Mouse (Mus musculus) erythroblast, adult 5-6 weeks (primary cell): Measurements from ENCODE around the gene Tnfrsf12a. TPM values are rescaled to one million over a fixed set of nuclear protein-coding genes. Genes with fewer than 3 reads are reported as not detected.
A peak's percentile ranks its signal among the peaks of the same experiment; 100 is the strongest.

Source experiments
- ATAC-seq: replicated peaks from 2 replicates; pipeline ENCODE4 v1.8.0; 2016; ENCODE audit warnings: moderate number of reproducible peaks, mild to moderate bottlenecking, moderate TSS enrichment, inconsistent platforms; ENCODE audit not compliant: poor library complexity, low FRiP score, severe bottlenecking
- total RNA-seq, 2 experiments: library from RNA; stranded (forward) in 1 of 2; stranded (reverse) in 1 of 2; fragments of 150-400 nt in 1 of 2; fragments of 200-764, 138-1000 nt in 1 of 2; gene quantifications; 2 replicates each; pipeline versions ENCODE4 v1.2.3 to v1.2.4; 2015 to 2017; ENCODE audit warnings: low replicate concordance in 2 of 2

Tnfrsf12a gene
- total RNA-seq, 2 experiments from 2014 or later: 2.0 TPM; not detected in 1

GRCm38 (mm10) chr17:23658450-23658849 lies 18.8 kb downstream of the Tnfrsf12a start:
- ATAC-seq: no peak

DNA sequence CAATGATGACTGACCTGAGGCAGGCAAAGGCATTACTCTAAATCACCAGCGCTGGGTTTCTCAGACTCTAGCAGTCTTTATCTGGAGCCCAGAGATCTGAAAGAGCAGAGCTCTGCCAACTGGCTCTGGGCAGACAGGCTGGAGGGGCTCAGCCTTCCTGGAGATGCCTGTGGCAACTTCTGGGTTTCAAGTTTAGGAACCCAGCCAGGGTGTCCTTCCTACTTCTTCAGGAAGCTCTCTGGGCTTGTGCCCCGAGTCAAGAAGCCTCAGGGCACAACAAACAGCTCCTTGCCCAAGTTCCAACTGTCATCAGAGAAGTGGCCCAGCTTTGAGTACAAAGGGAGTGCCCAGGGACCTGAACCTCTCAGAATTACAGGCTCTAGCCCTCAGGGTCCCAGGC lies 22.9 kb downstream of the Tnfrsf12a start:
- no peak for ATAC-seq

DNA sequence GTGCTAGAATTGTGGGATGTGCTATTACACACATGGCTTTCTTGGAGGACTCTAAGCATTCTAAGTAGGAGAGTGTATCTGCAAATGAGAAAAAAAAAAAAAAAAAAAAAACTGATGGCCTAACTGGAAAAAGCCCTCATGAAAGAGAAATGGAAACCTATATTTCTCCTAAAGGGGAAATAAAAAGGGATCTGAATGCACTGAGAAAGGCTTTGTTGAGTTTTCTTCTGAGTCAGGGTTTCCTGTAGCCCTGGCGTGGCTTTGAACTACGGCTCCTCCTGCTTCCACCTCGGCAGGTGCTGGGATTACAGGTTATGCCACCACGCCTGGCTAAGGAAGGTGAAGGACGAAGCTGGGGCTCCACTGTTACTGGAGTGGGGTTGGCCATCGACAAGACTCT lies 23.3 kb downstream of the Tnfrsf12a start:
- ATAC-seq: no peak

DNA sequence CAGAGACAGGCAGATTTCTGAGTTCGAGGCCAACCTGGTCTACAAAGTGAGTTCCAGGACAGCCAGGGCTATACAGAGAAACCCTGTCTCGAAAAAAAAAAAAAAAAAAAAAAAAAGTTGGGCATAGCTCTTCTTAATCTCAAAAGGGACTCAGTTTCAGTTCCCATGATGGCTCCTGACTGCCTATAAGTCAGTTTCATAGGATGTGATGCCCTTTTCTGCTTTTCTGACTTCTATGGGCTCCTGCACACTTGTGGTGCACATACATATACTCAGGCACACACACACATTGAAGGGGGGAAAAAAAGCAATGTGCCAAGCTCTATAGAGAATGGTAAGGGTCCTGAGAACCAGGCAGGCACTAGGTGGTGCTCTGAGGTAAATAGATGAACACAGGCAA lies 23.9 kb downstream of the Tnfrsf12a start:
- ATAC-seq: no peak

DNA sequence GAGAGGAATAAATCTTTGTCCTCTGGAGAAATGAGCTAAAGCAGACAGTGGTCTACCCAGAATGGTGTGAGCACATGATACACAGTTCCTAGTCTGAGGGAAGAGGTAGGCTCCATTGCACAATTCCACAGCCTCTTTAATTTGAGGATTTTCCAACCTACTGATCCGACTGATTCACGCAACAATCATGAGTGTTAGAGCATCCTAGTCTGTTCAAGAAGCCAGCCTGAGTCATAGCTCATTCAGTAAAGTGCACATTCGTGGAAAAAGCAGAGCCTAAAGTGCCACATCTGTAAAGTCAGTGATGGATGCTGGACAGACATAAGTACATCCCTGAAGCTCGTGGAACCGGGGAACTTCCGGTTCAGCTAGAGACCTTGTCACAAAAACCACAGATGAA lies 25.9 kb downstream of the Tnfrsf12a start:
- ATAC-seq: no peak

- no peak for ATAC-seq
Observed at GRCm38 (mm10) chr17:23645894-23646293, 31.4 kb downstream of the Tnfrsf12a start.

DNA sequence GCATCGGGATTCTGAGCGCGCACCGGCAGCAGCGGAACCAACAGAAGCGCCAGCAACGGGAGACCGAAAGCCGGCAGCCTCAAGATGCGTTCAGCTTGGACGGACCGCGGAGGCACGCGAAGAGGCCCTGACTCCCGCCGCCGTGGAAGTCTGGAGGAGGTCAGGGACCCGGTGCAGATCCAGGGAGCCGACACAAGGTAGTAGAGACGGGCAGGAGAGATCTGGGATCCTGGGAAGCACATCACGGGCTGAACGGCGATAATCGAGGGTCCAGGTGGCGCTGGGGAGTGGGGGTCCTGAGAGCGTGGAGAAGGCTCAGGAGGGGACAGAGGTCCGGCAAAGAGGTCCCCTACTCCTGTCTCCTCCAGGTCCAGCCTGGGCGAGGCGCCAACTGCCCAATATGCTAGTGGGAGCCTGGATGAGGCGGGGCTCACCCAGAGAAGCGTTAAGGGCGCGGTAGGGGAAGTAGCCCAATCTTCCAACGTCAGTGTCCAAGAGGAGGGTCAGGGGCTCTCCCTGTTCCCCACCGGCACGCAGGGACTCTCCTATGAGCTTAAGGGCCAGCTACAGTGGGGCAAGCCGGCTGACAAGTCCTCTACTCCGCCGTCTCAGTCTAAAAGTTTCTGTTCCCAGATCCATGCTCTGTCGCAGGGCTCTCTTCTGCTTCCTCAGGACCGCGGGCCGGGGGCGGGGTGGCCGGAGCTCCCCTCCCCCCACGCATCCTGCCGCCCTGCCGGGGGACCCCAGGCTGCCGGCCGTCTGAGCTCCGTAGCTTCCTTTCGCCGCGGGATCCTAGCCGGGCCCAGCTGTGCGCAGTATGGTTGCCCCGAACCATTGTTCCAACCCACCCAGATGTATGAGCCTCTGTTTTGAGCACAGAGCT lies 32.4 kb downstream of the Tnfrsf12a start, which contains the start of gene Mmp25:
Gene Mmp25 (minus strand): TSS at position 665 of the 883 bp plus-strand sequence.
- no peak for ATAC-seq

- ATAC-seq: no peak
Observed at GRCm38 (mm10) chr17:23631241-23631640, 46.0 kb downstream of the Tnfrsf12a start.

DNA sequence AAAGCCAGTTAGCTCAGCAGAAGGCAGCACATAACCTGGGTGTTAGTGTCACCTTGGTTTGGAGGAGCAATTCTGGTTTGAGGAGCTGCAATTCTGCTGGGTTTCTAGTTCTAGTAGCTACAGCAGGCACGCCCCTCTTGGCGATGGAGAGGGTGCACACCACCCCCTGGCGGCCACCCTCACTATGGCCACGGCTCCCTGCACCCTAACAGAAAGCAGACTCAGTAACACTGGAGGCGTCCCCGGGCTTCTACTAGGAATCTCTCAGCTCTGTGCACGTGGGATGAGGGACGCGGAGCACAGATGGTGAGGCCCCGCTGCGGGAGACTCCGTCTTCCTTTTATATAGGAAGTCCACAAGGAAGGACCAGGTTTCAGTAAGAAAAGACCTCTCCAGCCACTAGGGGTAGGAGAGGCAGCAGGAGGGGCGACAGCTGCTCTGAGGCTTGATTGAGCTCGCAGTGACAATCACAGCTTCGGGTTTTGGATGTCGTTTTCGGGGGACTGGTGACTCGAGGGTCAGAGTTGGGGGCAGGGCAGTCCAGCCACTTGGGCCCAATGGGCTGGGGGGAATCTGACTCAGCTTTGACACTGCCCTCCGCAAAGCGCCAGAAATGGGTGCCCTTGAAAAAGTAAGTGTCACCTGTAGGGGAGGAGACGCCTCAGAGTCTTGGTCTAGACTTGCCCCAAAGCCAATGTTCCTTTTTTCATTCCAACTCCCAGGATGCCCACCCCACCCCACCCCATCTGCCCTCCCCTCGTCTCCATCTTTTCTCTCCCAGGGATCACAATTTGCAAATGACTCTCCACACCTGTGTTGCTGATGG lies 46.9 kb downstream of the Tnfrsf12a start:
- peak; percentile 87 for ATAC-seq

GRCm38 (mm10) chr17:23627813-23628212 lies 49.5 kb downstream of the Tnfrsf12a start:
- no peak for ATAC-seq

Other genes with a start within 250 kb of the Tnfrsf12a start
- gene Vmn2r117, start 197.8 kb downstream of the Tnfrsf12a start, total RNA-seq (2015; ENCODE audit: low replicate concordance): not detected in 2 replicates
- not detected in 2 replicates for gene Vmn2r117, start 197.8 kb downstream of the Tnfrsf12a start, total RNA-seq (2017; ENCODE audit: low replicate concordance)
- 1.7 and 2.5 TPM in 2 replicates for gene Zfp213, start 113.2 kb downstream of the Tnfrsf12a start, total RNA-seq (2015; ENCODE audit: low replicate concordance)
- 0.34 and 2.5 TPM in 2 replicates for gene Zfp213, start 113.2 kb downstream of the Tnfrsf12a start, total RNA-seq (2017; ENCODE audit: low replicate concordance)
- not detected in 2 replicates for gene Zfp13, start 78.0 kb downstream of the Tnfrsf12a start, total RNA-seq (2015; ENCODE audit: low replicate concordance)
- gene Zfp13, start 78.0 kb downstream of the Tnfrsf12a start, total RNA-seq (2017; ENCODE audit: low replicate concordance): not detected in 2 replicates
- not detected in 2 replicates for gene Zscan10, start 76.6 kb downstream of the Tnfrsf12a start, total RNA-seq (2015; ENCODE audit: low replicate concordance)
- not detected in 2 replicates for gene Zscan10, start 76.6 kb downstream of the Tnfrsf12a start, total RNA-seq (2017; ENCODE audit: low replicate concordance)
- gene Mmp25, start 32.2 kb downstream of the Tnfrsf12a start, total RNA-seq (2015; ENCODE audit: low replicate concordance): 11.1 and 11.9 TPM in 2 replicates
- 3.1 and 4.0 TPM in 2 replicates for gene Mmp25, start 32.2 kb downstream of the Tnfrsf12a start, total RNA-seq (2017; ENCODE audit: low replicate concordance)
- not detected in 2 replicates for gene Bicdl2, start 17.0 kb downstream of the Tnfrsf12a start, total RNA-seq (2015; ENCODE audit: low replicate concordance)
- not detected in 2 replicates for gene Bicdl2, start 17.0 kb downstream of the Tnfrsf12a start, total RNA-seq (2017; ENCODE audit: low replicate concordance)
- gene Hcfc1r1, start 3.9 kb downstream of the Tnfrsf12a start, total RNA-seq (2015; ENCODE audit: low replicate concordance): 8.6 and 28.0 TPM in 2 replicates
- 4.3 and 12.1 TPM in 2 replicates for gene Hcfc1r1, start 3.9 kb downstream of the Tnfrsf12a start, total RNA-seq (2017; ENCODE audit: low replicate concordance)
- gene Thoc6, start 3.6 kb downstream of the Tnfrsf12a start, total RNA-seq (2015; ENCODE audit: low replicate concordance): 7.3 and 21.5 TPM in 2 replicates
- 5.4 and 5.7 TPM in 2 replicates for gene Thoc6, start 3.6 kb downstream of the Tnfrsf12a start, total RNA-seq (2017; ENCODE audit: low replicate concordance)
- gene Cldn6, start 1.8 kb upstream of the Tnfrsf12a start, total RNA-seq (2015; ENCODE audit: low replicate concordance): not detected in 2 replicates
- gene Cldn6, start 1.8 kb upstream of the Tnfrsf12a start, total RNA-seq (2017; ENCODE audit: low replicate concordance): not detected in 2 replicates
- not detected in 2 replicates for gene Cldn9, start 6.6 kb upstream of the Tnfrsf12a start, total RNA-seq (2015; ENCODE audit: low replicate concordance)
- not detected in 2 replicates for gene Cldn9, start 6.6 kb upstream of the Tnfrsf12a start, total RNA-seq (2017; ENCODE audit: low replicate concordance)
- gene 1520401A03Rik, start 45.3 kb upstream of the Tnfrsf12a start, total RNA-seq (2015; ENCODE audit: low replicate concordance): not detected in 2 replicates
- not detected in 2 replicates for gene 1520401A03Rik, start 45.3 kb upstream of the Tnfrsf12a start, total RNA-seq (2017; ENCODE audit: low replicate concordance)
- gene Pkmyt1, start 48.9 kb upstream of the Tnfrsf12a start, total RNA-seq (2015; ENCODE audit: low replicate concordance): 10.0 and 14.2 TPM in 2 replicates
- 7.3 and 9.2 TPM in 2 replicates for gene Pkmyt1, start 48.9 kb upstream of the Tnfrsf12a start, total RNA-seq (2017; ENCODE audit: low replicate concordance)
- 1.2 TPM in 1 of 2 replicates, not detected in the other for gene Paqr4, start 63.4 kb upstream of the Tnfrsf12a start, total RNA-seq (2015; ENCODE audit: low replicate concordance)
- gene Paqr4, start 63.4 kb upstream of the Tnfrsf12a start, total RNA-seq (2017; ENCODE audit: low replicate concordance): 1.4 and 4.3 TPM in 2 replicates
- not detected in 2 replicates for gene Kremen2, start 68.4 kb upstream of the Tnfrsf12a start, total RNA-seq (2015; ENCODE audit: low replicate concordance)
- gene Kremen2, start 68.4 kb upstream of the Tnfrsf12a start, total RNA-seq (2017; ENCODE audit: low replicate concordance): not detected in 2 replicates
- gene Flywch1, start 94.1 kb upstream of the Tnfrsf12a start, total RNA-seq (2015; ENCODE audit: low replicate concordance): 2.1 and 2.3 TPM in 2 replicates
- 3.8 and 4.7 TPM in 2 replicates for gene Flywch1, start 94.1 kb upstream of the Tnfrsf12a start, total RNA-seq (2017; ENCODE audit: low replicate concordance)
- not detected in 2 replicates for gene Flywch2, start 108.6 kb upstream of the Tnfrsf12a start, total RNA-seq (2015; ENCODE audit: low replicate concordance)
- gene Flywch2, start 108.6 kb upstream of the Tnfrsf12a start, total RNA-seq (2017; ENCODE audit: low replicate concordance): not detected in 2 replicates
- 188 and 291 TPM in 2 replicates for gene Srrm2, start 113.1 kb upstream of the Tnfrsf12a start, total RNA-seq (2015; ENCODE audit: low replicate concordance)
- 169 and 183 TPM in 2 replicates for gene Srrm2, start 113.1 kb upstream of the Tnfrsf12a start, total RNA-seq (2017; ENCODE audit: low replicate concordance)
- 94.3 and 118 TPM in 2 replicates for gene Elob, start 151.7 kb upstream of the Tnfrsf12a start, total RNA-seq (2015; ENCODE audit: low replicate concordance)
- 33.2 and 50.0 TPM in 2 replicates for gene Elob, start 151.7 kb upstream of the Tnfrsf12a start, total RNA-seq (2017; ENCODE audit: low replicate concordance)
- not detected in 2 replicates for gene Prss33, start 158.6 kb upstream of the Tnfrsf12a start, total RNA-seq (2015; ENCODE audit: low replicate concordance)
- gene Prss33, start 158.6 kb upstream of the Tnfrsf12a start, total RNA-seq (2017; ENCODE audit: low replicate concordance): not detected in 2 replicates
- gene Prss32, start 166.4 kb upstream of the Tnfrsf12a start, total RNA-seq (2015; ENCODE audit: low replicate concordance): not detected in 2 replicates
- not detected in 2 replicates for gene Prss32, start 166.4 kb upstream of the Tnfrsf12a start, total RNA-seq (2017; ENCODE audit: low replicate concordance)
- not detected in 2 replicates for gene Prss41, start 166.7 kb upstream of the Tnfrsf12a start, total RNA-seq (2015; ENCODE audit: low replicate concordance)
- not detected in 2 replicates for gene Prss41, start 166.7 kb upstream of the Tnfrsf12a start, total RNA-seq (2017; ENCODE audit: low replicate concordance)
- gene Prss21, start 190.6 kb upstream of the Tnfrsf12a start, total RNA-seq (2015; ENCODE audit: low replicate concordance): not detected in 2 replicates
- not detected in 2 replicates for gene Prss21, start 190.6 kb upstream of the Tnfrsf12a start, total RNA-seq (2017; ENCODE audit: low replicate concordance)
- gene Dcpp1, start 203.4 kb upstream of the Tnfrsf12a start, total RNA-seq (2015; ENCODE audit: low replicate concordance): not detected in 2 replicates
- not detected in 2 replicates for gene Dcpp1, start 203.4 kb upstream of the Tnfrsf12a start, total RNA-seq (2017; ENCODE audit: low replicate concordance)
- not detected in 2 replicates for gene Dcpp2, start 203.4 kb upstream of the Tnfrsf12a start, total RNA-seq (2015; ENCODE audit: low replicate concordance)
- gene Dcpp2, start 203.4 kb upstream of the Tnfrsf12a start, total RNA-seq (2017; ENCODE audit: low replicate concordance): not detected in 2 replicates
- gene Dcpp3, start 240.0 kb upstream of the Tnfrsf12a start, total RNA-seq (2015; ENCODE audit: low replicate concordance): not detected in 2 replicates
- not detected in 2 replicates for gene Dcpp3, start 240.0 kb upstream of the Tnfrsf12a start, total RNA-seq (2017; ENCODE audit: low replicate concordance)